Mouse (Mus musculus) naive thymus-derived CD4-positive, alpha-beta T cell, adult 2 months (primary cell): ENCODE results near the gene Dok5.

ENCODE experiments used
- DNase-seq: peaks from one replicate; pipeline ENCODE4 v3.0.0-alpha.2; 2011; ENCODE audit warnings: low read depth

Dok5 gene

GRCm38 (mm10) chr2:170802984-170803383, 71.4 kb downstream of the Dok5 start:
- DNase-seq, result no peak

- no peak for DNase-seq
Observed at GRCm38 (mm10) chr2:170807555-170808258, 76.1 kb downstream of the Dok5 start.

- DNase-seq, result no peak
Observed at GRCm38 (mm10) chr2:170808259-170808789, 76.7 kb downstream of the Dok5 start.

- no peak for DNase-seq
Observed at GRCm38 (mm10) chr2:170811356-170811755, 79.7 kb downstream of the Dok5 start.

- DNase-seq, result no peak
Observed at GRCm38 (mm10) chr2:170816302-170816701, 84.7 kb downstream of the Dok5 start.

- DNase-seq, result no peak
Observed at GRCm38 (mm10) chr2:170817112-170817703, 85.6 kb downstream of the Dok5 start.

GRCm38 (mm10) chr2:170826821-170827441, 95.3 kb downstream of the Dok5 start:
- no peak for DNase-seq

GRCm38 (mm10) chr2:170828757-170829156, 97.2 kb downstream of the Dok5 start:
- no peak for DNase-seq

GRCm38 (mm10) chr2:170829191-170829611, 97.6 kb downstream of the Dok5 start:
- DNase-seq, result no peak

GRCm38 (mm10) chr2:170829988-170830387, 98.4 kb downstream of the Dok5 start:
- DNase-seq, result no peak

- no peak for DNase-seq
Observed at GRCm38 (mm10) chr2:170836862-170837261, 105.3 kb downstream of the Dok5 start.

- DNase-seq, result no peak
Observed at GRCm38 (mm10) chr2:170837363-170837762, 105.8 kb downstream of the Dok5 start.

- no peak for DNase-seq
Observed at GRCm38 (mm10) chr2:170837824-170838557, 106.4 kb downstream of the Dok5 start.

- DNase-seq, result no peak
Observed at GRCm38 (mm10) chr2:170841441-170841965, 109.9 kb downstream of the Dok5 start.

- no peak for DNase-seq
Observed at GRCm38 (mm10) chr2:170845511-170845910, 113.9 kb downstream of the Dok5 start.

GRCm38 (mm10) chr2:170850058-170850457, 118.5 kb downstream of the Dok5 start:
- no peak for DNase-seq

GRCm38 (mm10) chr2:170852337-170852736, 120.7 kb downstream of the Dok5 start:
- DNase-seq, result no peak

GRCm38 (mm10) chr2:170855210-170855609, 123.6 kb downstream of the Dok5 start:
- DNase-seq, result no peak

- DNase-seq, result no peak
Observed at GRCm38 (mm10) chr2:170856085-170856484, 124.5 kb downstream of the Dok5 start.

- DNase-seq, result no peak
Observed at GRCm38 (mm10) chr2:170857507-170857906, 125.9 kb downstream of the Dok5 start.

GRCm38 (mm10) chr2:170858640-170859039, 127.0 kb downstream of the Dok5 start:
- DNase-seq, result no peak

- DNase-seq, result no peak
Observed at GRCm38 (mm10) chr2:170860576-170860975, 129.0 kb downstream of the Dok5 start.
